Mouse (Mus musculus): ENCODE data around the gene Dnmt3c.
"Not testable (repeated sequence)": the region's sequence is repeated elsewhere in the genome, so short reads cannot be mapped to it uniquely, and the experiment has no call there.

Dnmt3c gene

GRCm38 (mm10) chr2:153696352-153696751, at the start of gene Dnmt3c:
TSS of gene Dnmt3c (plus strand) at chr2:153696652.
- DNase-seq (ENCODE audit: low spot score), result no peak

GRCm38 (mm10) chr2:153648773-153649297, 47.6 kb upstream of the Dnmt3c start:
- peak; percentile 32 for DNase-seq (ENCODE audit: low spot score)

DNA sequence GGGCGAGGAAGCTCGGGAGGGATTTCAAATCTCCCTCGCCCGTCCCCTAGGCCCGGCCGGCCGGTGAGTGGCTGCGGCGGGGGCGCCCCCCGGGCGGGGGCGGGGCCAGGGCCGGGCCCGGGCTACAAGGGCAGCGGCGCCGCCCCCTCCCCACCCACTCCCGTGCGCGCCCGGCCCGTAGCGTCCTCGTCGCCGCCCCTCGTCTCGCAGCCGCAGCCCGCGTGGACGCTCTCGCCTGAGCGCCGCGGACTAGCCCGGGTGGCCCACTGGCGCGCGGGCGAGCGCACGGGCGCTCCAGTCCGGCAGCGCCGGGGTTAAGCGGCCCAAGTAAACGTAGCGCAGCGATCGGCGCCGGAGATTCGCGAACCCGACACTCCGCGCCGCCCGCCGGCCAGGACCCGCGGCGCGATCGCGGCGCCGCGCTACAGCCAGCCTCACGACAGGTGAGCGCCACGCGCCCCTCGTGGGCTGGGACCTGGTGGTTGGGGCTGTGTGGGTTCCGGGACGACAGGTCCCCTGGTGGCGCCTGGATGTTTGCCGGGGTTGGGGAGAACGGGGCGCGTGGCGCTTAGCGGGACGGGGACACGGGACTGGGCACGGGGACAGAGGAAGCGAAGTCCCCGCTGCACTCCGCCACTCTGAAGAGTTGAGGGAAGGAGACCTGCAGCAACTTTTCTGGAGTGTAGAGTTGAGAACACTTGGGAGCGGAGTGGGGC, 47.0 kb upstream of the Dnmt3c start, which contains the start of gene Dnmt3b:
Gene Dnmt3b (plus strand): TSS at position 153 of the 716 bp plus-strand sequence.
- DNase-seq (ENCODE audit: low spot score), result peak; percentile 79

- DNase-seq (ENCODE audit: low spot score), result no peak
These were observed 46.3 kb upstream of the Dnmt3c start for GRCm38 (mm10) chr2:153650014-153650687.

DNA sequence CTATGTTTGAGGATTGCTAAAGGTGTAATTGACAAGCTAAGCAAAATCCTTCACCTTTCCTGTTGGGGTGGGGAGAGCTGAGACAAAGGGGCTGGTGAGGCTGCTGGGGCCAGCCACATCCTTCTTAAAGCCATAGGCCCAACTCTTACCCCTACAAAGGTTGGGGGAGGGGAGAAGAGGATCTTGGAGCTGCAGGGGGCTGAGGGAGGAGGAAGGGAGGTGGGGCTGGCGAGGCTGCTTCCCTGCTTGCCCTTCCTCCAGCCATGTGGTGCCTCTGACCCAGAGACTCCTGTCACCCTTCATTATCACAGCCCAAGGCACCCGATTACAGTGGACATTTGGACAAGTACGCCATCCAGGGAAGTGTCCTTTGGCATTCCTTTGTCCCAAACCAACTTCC, 44.8 kb upstream of the Dnmt3c start:
- peak; percentile 73 for DNase-seq (ENCODE audit: low spot score)

DNA sequence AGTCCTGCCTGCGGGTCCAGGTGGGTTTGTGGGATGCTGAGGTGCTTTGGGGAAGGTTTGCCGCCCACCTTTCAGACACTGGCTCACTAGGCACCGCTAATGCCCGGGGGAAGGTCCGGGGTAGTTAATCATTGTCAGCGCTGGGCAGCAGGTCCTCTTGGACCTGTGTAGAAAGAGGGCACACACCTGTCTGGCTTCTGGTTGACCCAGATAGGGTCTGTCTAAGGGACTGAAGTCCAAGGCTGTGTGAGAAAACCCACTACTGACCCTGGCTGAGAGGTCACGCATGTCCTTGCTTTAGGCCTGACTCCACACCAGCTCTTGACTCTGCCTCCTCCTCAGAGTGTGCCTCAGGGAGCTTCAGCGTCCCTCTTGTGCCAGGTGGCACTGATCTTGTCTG, 38.8 kb upstream of the Dnmt3c start:
- not testable (repeated sequence) for DNase-seq (ENCODE audit: low spot score)

DNA sequence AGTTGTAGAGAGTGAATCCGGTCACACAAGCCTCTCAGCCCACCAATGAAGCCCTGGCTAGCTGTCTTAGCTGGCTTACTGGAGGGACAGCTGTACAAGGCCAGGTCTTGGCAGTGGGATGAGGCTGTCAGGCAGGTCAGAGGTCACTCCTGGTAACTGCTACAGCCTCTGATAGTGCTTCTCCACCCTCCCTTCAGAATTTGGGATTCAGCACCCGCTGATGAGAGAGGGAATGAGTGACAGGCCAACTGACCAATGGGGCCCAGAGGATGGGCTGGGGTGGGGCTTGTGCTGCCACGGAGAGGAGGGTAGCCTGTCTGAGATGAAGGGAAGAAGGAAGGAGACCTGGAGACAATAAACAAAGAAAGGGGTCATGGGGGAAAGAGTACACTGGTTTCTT, 35.8 kb upstream of the Dnmt3c start:
- peak; percentile 73 for DNase-seq (ENCODE audit: low spot score)

- no peak for DNase-seq (ENCODE audit: low spot score)
These were observed 31.1 kb upstream of the Dnmt3c start for GRCm38 (mm10) chr2:153665401-153665800.

DNA sequence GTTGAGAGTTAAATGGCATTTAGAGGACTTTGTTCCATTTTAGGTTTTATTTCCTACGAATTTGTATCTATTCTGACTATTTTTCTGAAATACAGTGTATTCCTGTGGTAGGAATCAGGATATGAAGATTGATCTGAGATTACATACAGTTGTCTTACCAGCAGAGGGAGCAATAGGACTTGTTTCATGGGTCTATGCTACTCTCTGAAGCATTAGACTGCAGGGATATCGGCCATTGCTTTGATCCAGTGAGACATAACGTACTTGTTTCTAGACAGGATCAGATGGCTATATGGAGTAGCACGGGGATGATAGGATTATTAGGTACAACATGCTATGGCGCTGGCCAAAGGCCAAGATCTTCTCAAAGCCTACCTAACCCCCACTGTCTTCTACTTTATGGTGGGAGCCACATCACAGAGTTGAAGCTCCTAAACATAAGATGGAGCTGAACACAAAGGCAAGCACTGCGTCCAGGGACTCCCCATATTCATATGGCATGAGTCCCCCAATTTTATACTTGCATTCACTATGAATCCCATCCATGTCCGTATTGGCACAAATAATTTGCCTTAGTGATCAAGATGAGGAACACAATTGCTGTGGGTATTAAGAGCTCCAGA, 27.6 kb upstream of the Dnmt3c start:
- peak; percentile 89 for DNase-seq (ENCODE audit: low spot score)

- DNase-seq (ENCODE audit: low spot score), result no peak
These were observed 26.3 kb upstream of the Dnmt3c start for GRCm38 (mm10) chr2:153670111-153670510.

- DNase-seq (ENCODE audit: low spot score), result no peak
These were observed 23.8 kb upstream of the Dnmt3c start for GRCm38 (mm10) chr2:153672619-153673018.

DNA sequence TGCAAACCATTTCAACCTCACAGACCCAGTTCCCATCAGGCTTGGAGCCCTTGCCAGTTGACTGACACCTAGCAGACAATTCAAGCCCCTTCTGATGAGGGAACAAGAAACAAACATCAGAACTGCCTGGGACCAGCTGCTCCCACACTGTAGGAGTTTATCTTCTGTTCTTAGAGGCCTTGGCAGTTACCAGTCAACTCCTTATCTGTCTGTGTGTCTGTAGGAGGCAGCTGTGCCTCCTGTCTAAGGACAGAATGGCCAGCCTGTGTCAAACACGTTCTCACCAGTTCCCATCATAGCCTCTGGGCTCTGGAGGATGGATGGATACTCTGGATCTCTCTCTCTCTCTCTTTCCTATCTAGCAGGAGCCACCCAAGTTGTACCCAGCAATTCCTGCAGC, 21.1 kb upstream of the Dnmt3c start:
- not testable (repeated sequence) for DNase-seq (ENCODE audit: low spot score)

- DNase-seq (ENCODE audit: low spot score), result no peak
These were observed 19.5 kb upstream of the Dnmt3c start for GRCm38 (mm10) chr2:153676944-153677343.

GRCm38 (mm10) chr2:153677550-153677949, 18.9 kb upstream of the Dnmt3c start:
- no peak for DNase-seq (ENCODE audit: low spot score)

DNA sequence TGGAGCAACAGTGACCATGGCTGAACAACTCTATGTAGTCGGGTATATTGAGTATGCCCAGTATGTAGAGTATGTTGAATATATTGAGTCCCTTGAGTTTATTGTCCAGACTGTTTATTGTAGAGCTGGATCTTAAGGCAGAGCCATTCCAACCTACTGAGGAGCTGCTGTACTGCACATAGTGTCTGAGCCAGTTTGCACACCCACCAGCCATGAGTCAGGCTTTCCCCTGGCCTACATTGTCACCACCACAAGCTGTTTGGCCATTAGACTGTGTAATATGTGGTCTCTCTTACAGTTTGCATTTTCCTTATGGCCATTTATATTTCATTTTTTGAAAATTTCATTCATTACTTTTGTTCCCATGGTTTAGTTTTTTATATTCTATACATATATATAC, 16.5 kb upstream of the Dnmt3c start:
- DNase-seq (ENCODE audit: low spot score), result no peak

GRCm38 (mm10) chr2:153693413-153693812, 3.0 kb upstream of the Dnmt3c start:
- DNase-seq (ENCODE audit: low spot score), result not testable (repeated sequence)

DNA sequence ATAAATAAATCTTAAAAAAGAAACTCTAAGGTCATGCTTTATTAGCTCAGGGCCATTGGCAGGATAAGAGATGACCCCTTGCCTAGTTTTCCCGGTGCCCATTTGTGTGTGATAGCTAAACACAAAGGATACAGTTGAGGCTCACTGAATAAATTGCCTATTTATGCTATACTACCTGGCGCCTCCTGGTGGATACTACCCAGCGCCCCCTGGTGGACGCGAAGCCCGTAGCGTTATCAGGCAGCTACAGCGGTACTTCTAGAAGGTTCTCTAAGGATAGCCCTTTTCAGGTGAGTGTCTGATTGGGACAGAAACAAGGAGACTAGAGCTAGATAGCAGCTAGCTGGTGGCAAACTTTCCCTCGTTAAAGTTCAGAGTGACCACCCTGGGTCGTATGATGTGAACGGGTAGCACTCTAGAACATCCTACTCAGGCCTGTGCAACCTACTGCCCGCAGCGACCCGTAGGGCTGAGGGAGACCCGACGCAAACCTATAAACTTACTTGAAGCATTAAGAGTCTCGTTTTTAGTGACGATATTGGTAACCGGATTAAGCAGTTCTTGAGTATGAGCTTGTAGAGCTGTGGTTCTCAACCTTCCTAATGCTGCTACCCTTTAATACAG, 1.9 kb upstream of the Dnmt3c start:
- peak; percentile 53 for DNase-seq (ENCODE audit: low spot score)

DNA sequence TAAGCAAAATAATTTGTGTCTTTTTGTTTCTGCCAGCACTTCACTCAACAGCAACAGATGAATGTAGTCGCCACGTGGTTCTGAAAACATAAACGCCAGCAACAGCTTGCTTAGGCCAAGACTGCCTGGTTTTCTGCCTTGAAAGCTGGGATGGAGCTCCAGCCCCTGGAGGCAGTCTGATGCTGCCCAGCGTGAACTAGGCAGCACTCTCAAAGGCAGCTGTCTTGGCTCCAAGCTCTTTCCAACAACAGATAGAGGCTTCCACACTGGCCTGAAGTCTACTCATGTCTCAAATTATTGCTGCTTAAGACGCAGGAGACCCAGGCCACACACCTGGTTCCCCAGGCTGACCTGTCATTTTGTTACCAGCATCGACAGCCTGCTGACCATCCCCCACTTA, 6.9 kb downstream of the Dnmt3c start:
- DNase-seq (ENCODE audit: low spot score), result no peak

DNA sequence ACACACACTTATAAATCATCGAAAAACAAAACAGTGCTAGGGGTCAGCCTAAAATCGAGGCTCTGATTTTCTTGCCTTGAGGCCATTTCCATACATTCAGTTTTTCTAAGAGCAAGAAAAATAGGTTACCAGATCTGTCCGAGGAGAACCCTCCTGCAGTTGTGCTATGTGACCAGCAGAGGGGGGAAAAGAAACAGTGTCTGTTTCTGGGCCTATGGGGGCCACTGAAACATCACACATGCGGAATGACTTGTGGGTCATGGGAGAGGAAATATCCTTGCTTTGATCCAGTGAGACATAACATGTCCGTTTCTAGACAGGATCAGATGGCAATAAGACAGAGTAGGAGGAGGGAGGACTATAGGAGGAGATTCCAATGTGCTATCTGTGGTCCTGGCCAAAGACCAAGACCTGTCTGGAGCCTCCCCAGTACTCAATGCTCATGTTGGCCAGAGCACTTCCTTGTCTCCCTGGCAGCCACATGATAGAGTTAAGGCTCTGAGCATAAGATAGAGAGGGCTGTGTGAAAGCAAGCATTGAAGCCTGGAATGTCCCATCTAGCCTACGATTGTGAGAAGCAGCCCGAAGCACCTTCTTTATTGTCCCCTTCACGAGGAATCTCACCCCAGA, 14.4 kb downstream of the Dnmt3c start:
- DNase-seq (ENCODE audit: low spot score), result peak; percentile 76

GRCm38 (mm10) chr2:153712646-153713091, 16.2 kb downstream of the Dnmt3c start:
- peak; percentile 49 for DNase-seq (ENCODE audit: low spot score)

GRCm38 (mm10) chr2:153713227-153713626, 16.8 kb downstream of the Dnmt3c start:
- peak; percentile 62 for DNase-seq (ENCODE audit: low spot score)

GRCm38 (mm10) chr2:153717861-153718260, 21.4 kb downstream of the Dnmt3c start:
- DNase-seq (ENCODE audit: low spot score), result not testable (repeated sequence)

All from retina, embryonic 14.5 days (tissue).